Mouse (Mus musculus): Measurements from ENCODE around the gene Tex48.

Gene Tex48

GRCm38 (mm10) chr4:63622378-63622835, at the start of gene Tex48:
TSS of gene Tex48 (minus strand) at chr4:63622428.
- peak; percentile 66 for DNase-seq

GRCm38 (mm10) chr4:63668255-63668654, 46.0 kb upstream of the Tex48 start:
- no peak for DNase-seq

- DNase-seq, result peak; percentile 4
These were observed 43.5 kb upstream of the Tex48 start for GRCm38 (mm10) chr4:63665738-63666137.

GRCm38 (mm10) chr4:63663279-63663678, 41.1 kb upstream of the Tex48 start, which contains the start of gene Gm11214:
TSS of gene Gm11214 (minus strand) at chr4:63663379.
- DNase-seq, result peak; percentile 3

GRCm38 (mm10) chr4:63661857-63662256, 39.6 kb upstream of the Tex48 start:
- no peak for DNase-seq

- DNase-seq, result peak; percentile 6
These were observed 39.2 kb upstream of the Tex48 start for GRCm38 (mm10) chr4:63661426-63661825.

- DNase-seq, result no peak
These were observed 37.5 kb upstream of the Tex48 start for GRCm38 (mm10) chr4:63659775-63660174.

- DNase-seq, result peak; percentile 7
These were observed 36.9 kb upstream of the Tex48 start for GRCm38 (mm10) chr4:63659086-63659485.

- no peak for DNase-seq
These were observed 32.2 kb upstream of the Tex48 start for GRCm38 (mm10) chr4:63654381-63654780.

- no peak for DNase-seq
These were observed 21.9 kb upstream of the Tex48 start for GRCm38 (mm10) chr4:63643956-63644726.

- DNase-seq, result no peak
These were observed 17.6 kb upstream of the Tex48 start for GRCm38 (mm10) chr4:63639842-63640241.

- no peak for DNase-seq
These were observed 16.4 kb upstream of the Tex48 start for GRCm38 (mm10) chr4:63638603-63639002.

GRCm38 (mm10) chr4:63633181-63633580, 11.0 kb upstream of the Tex48 start:
- no peak for DNase-seq

- no peak for DNase-seq
These were observed 4.9 kb upstream of the Tex48 start for GRCm38 (mm10) chr4:63627111-63627510.

GRCm38 (mm10) chr4:63625563-63626080, 3.4 kb upstream of the Tex48 start:
- DNase-seq, result no peak

GRCm38 (mm10) chr4:63621861-63622260, 367 bp downstream of the Tex48 start:
- no peak for DNase-seq

GRCm38 (mm10) chr4:63608391-63608790, 13.8 kb downstream of the Tex48 start:
- DNase-seq, result no peak

- DNase-seq, result no peak
These were observed 16.3 kb downstream of the Tex48 start for GRCm38 (mm10) chr4:63605968-63606367.

- no peak for DNase-seq
These were observed 16.7 kb downstream of the Tex48 start for GRCm38 (mm10) chr4:63605545-63605944.

GRCm38 (mm10) chr4:63604945-63605344, 17.3 kb downstream of the Tex48 start, which contains the start of gene Gm11213:
TSS of gene Gm11213 (minus strand) at chr4:63605261.
- DNase-seq, result no peak

GRCm38 (mm10) chr4:63601263-63601662, 21.0 kb downstream of the Tex48 start:
- no peak for DNase-seq

- no peak for DNase-seq
These were observed 21.4 kb downstream of the Tex48 start for GRCm38 (mm10) chr4:63600786-63601185.

- DNase-seq, result no peak
These were observed 26.2 kb downstream of the Tex48 start for GRCm38 (mm10) chr4:63596010-63596409.

- DNase-seq, result no peak
These were observed 27.0 kb downstream of the Tex48 start for GRCm38 (mm10) chr4:63595259-63595658.
